Mouse (Mus musculus): ENCODE data around the gene Nol10. TPM values are rescaled to one million over a fixed set of nuclear protein-coding genes. Genes with fewer than 3 reads are reported as not detected.

Gene Nol10
- polyA plus RNA-seq, 1 experiment from 2014 or later = 32.8 TPM

GRCm38 (mm10) chr12:17357795-17358194 lies 9.5 kb downstream of the Nol10 start:
- no peak for DNase-seq (ENCODE audit: low spot score, missing footprints)
- Histone ChIP-seq H3K9me3 (ENCODE audit: control insufficient read depth, low read length) (no peaks in the 10 kb centered on the region), H3K4me1 (ENCODE audit: control insufficient read depth, insufficient read depth, low read length) (peaks cover 3% of the 10 kb centered on the region), H3K36me3 (ENCODE audit: control insufficient read depth, insufficient read depth, low read length) (peaks cover 18% of the 10 kb centered on the region), H3K4me2 (no peak overlapping the region), H3K27ac (ENCODE audit: low read depth, low read length) (no peak overlapping the region), H3K4me3 (ENCODE audit: low read depth, low read length) (no peak overlapping the region), H3K27me3 (ENCODE audit: control insufficient read depth, insufficient read depth, low read length) (no peaks in the 10 kb centered on the region), H3K9ac (ENCODE audit: low read length) (no peak overlapping the region)
- WGBS = 93% methylated on average over 5 of the region's 5 CpGs
- no peak for ATAC-seq (ENCODE audit: low FRiP score)

GRCm38 (mm10) chr12:17358981-17359380 lies 10.7 kb downstream of the Nol10 start:
- no peak for DNase-seq (ENCODE audit: low spot score, missing footprints)
- no peaks in the 10 kb centered on the region for H3K27me3 ChIP-seq (ENCODE audit: control insufficient read depth, insufficient read depth, low read length)
- 91% methylated on average over 9 of the region's 9 CpGs for WGBS
- H3K9me3 ChIP-seq (ENCODE audit: control insufficient read depth, low read length) = no peaks in the 10 kb centered on the region
- H3K4me2 ChIP-seq = no peak overlapping the region
- H3K4me3 ChIP-seq (ENCODE audit: low read depth, low read length) = no peak overlapping the region
- ATAC-seq (ENCODE audit: low FRiP score) = no peak
- no peak overlapping the region for H3K9ac ChIP-seq (ENCODE audit: low read length)
- peaks cover 3% of the 10 kb centered on the region for H3K4me1 ChIP-seq (ENCODE audit: control insufficient read depth, insufficient read depth, low read length)
- H3K27ac ChIP-seq (ENCODE audit: low read depth, low read length) = no peak overlapping the region
- peaks cover 20% of the 10 kb centered on the region for H3K36me3 ChIP-seq (ENCODE audit: control insufficient read depth, insufficient read depth, low read length)

GRCm38 (mm10) chr12:17360104-17360503 lies 11.8 kb downstream of the Nol10 start:
- Histone ChIP-seq H3K4me3 (ENCODE audit: low read depth, low read length) (no peak overlapping the region), H3K27me3 (ENCODE audit: control insufficient read depth, insufficient read depth, low read length) (no peaks in the 10 kb centered on the region), H3K36me3 (ENCODE audit: control insufficient read depth, insufficient read depth, low read length) (peaks cover 15% of the 10 kb centered on the region; the same call in 1 of the 2 replicates), H3K4me2 (no peak overlapping the region), H3K4me1 (ENCODE audit: control insufficient read depth, insufficient read depth, low read length) (peaks cover 3% of the 10 kb centered on the region), H3K9ac (ENCODE audit: low read length) (no peak overlapping the region), H3K27ac (ENCODE audit: low read depth, low read length) (no peak overlapping the region), H3K9me3 (ENCODE audit: control insufficient read depth, low read length) (no peaks in the 10 kb centered on the region)
- DNase-seq (ENCODE audit: low spot score, missing footprints) (no peak), ATAC-seq (ENCODE audit: low FRiP score) (0 out of 2 replicates have a peak, but pooled peaks have one; percentile 50)
- WGBS = 56% methylated on average over 9 of the region's 9 CpGs

- no peak for DNase-seq (ENCODE audit: low spot score, missing footprints)
- ATAC-seq (ENCODE audit: low FRiP score) = peak; percentile 61; the same call in 1 of the 2 replicates
- H3K9me3 ChIP-seq (ENCODE audit: control insufficient read depth, low read length) = no peaks in the 10 kb centered on the region
- H3K9ac ChIP-seq (ENCODE audit: low read length) = no peak overlapping the region
- WGBS = 20% methylated on average over 4 of the region's 4 CpGs
- H3K4me3 ChIP-seq (ENCODE audit: low read depth, low read length) = no peak overlapping the region
- no peak overlapping the region for H3K4me2 ChIP-seq
- H3K27me3 ChIP-seq (ENCODE audit: control insufficient read depth, insufficient read depth, low read length) = no peaks in the 10 kb centered on the region
- H3K27ac ChIP-seq (ENCODE audit: low read depth, low read length) = no peak overlapping the region
- H3K36me3 ChIP-seq (ENCODE audit: control insufficient read depth, insufficient read depth, low read length) = peaks cover 18% of the 10 kb centered on the region; the same call in 1 of the 2 replicates
- peaks cover 3% of the 10 kb centered on the region for H3K4me1 ChIP-seq (ENCODE audit: control insufficient read depth, insufficient read depth, low read length)
Observed at GRCm38 (mm10) chr12:17360650-17361049, 12.4 kb downstream of the Nol10 start.

- DNase-seq (ENCODE audit: low spot score, missing footprints) = no peak
- Histone ChIP-seq H3K4me3 (ENCODE audit: low read depth, low read length) (no peak overlapping the region), H3K36me3 (ENCODE audit: control insufficient read depth, insufficient read depth, low read length) (peaks cover 18% of the 10 kb centered on the region; the same call in 1 of the 2 replicates), H3K27ac (ENCODE audit: low read depth, low read length) (no peak overlapping the region), H3K9ac (ENCODE audit: low read length) (no peak overlapping the region), H3K9me3 (ENCODE audit: control insufficient read depth, low read length) (no peaks in the 10 kb centered on the region), H3K4me1 (ENCODE audit: control insufficient read depth, insufficient read depth, low read length) (peaks cover 3% of the 10 kb centered on the region), H3K27me3 (ENCODE audit: control insufficient read depth, insufficient read depth, low read length) (no peaks in the 10 kb centered on the region), H3K4me2 (no peak overlapping the region)
- 91% methylated on average over 5 of the region's 5 CpGs for WGBS
- no peak for ATAC-seq (ENCODE audit: low FRiP score)
Observed at GRCm38 (mm10) chr12:17362316-17362715, 14.1 kb downstream of the Nol10 start.

- ATAC-seq (ENCODE audit: low FRiP score) = peak; percentile 30; the same call in 1 of the 2 replicates
- no peak overlapping the region for H3K4me2 ChIP-seq
- H3K9me3 ChIP-seq (ENCODE audit: control insufficient read depth, low read length) = no peaks in the 10 kb centered on the region
- no peak overlapping the region for H3K4me3 ChIP-seq (ENCODE audit: low read depth, low read length)
- H3K36me3 ChIP-seq (ENCODE audit: control insufficient read depth, insufficient read depth, low read length) = peaks cover 19% of the 10 kb centered on the region
- no peaks in the 10 kb centered on the region for H3K27me3 ChIP-seq (ENCODE audit: control insufficient read depth, insufficient read depth, low read length)
- 76% methylated on average over 5 of the region's 5 CpGs for WGBS
- no peak overlapping the region for H3K27ac ChIP-seq (ENCODE audit: low read depth, low read length)
- H3K9ac ChIP-seq (ENCODE audit: low read length) = no peak overlapping the region
- no peaks in the 10 kb centered on the region for H3K4me1 ChIP-seq (ENCODE audit: control insufficient read depth, insufficient read depth, low read length)
- peak; percentile 84 for DNase-seq (ENCODE audit: low spot score, missing footprints)
Observed at GRCm38 (mm10) chr12:17366981-17367380, 18.7 kb downstream of the Nol10 start.

- H3K4me3 ChIP-seq (ENCODE audit: low read depth, low read length) = no peak overlapping the region
- no peak for ATAC-seq (ENCODE audit: low FRiP score)
- H3K36me3 ChIP-seq (ENCODE audit: control insufficient read depth, insufficient read depth, low read length) = peaks cover 14% of the 10 kb centered on the region
- peak; percentile 8 for DNase-seq (ENCODE audit: low spot score, missing footprints)
- WGBS = 93% methylated on average over 3 of the region's 3 CpGs
- H3K27me3 ChIP-seq (ENCODE audit: control insufficient read depth, insufficient read depth, low read length) = no peaks in the 10 kb centered on the region
- no peaks in the 10 kb centered on the region for H3K9me3 ChIP-seq (ENCODE audit: control insufficient read depth, low read length)
- H3K9ac ChIP-seq (ENCODE audit: low read length) = no peak overlapping the region
- no peak overlapping the region for H3K27ac ChIP-seq (ENCODE audit: low read depth, low read length)
- H3K4me1 ChIP-seq (ENCODE audit: control insufficient read depth, insufficient read depth, low read length) = no peaks in the 10 kb centered on the region
- H3K4me2 ChIP-seq = no peak overlapping the region
Observed at GRCm38 (mm10) chr12:17369111-17369510, 20.9 kb downstream of the Nol10 start.

- no peak overlapping the region for H3K9ac ChIP-seq (ENCODE audit: low read length)
- H3K4me1 ChIP-seq (ENCODE audit: control insufficient read depth, insufficient read depth, low read length) = no peaks in the 10 kb centered on the region
- H3K4me3 ChIP-seq (ENCODE audit: low read depth, low read length) = no peak overlapping the region
- H3K4me2 ChIP-seq = no peak overlapping the region
- H3K27me3 ChIP-seq (ENCODE audit: control insufficient read depth, insufficient read depth, low read length) = no peaks in the 10 kb centered on the region
- H3K9me3 ChIP-seq (ENCODE audit: control insufficient read depth, low read length) = no peaks in the 10 kb centered on the region
- WGBS = 97% methylated on average over 7 of the region's 7 CpGs
- peaks cover 14% of the 10 kb centered on the region for H3K36me3 ChIP-seq (ENCODE audit: control insufficient read depth, insufficient read depth, low read length)
- no peak overlapping the region for H3K27ac ChIP-seq (ENCODE audit: low read depth, low read length)
- ATAC-seq (ENCODE audit: low FRiP score) (no peak), DNase-seq (ENCODE audit: low spot score, missing footprints) (peak; percentile 33)
Observed at GRCm38 (mm10) chr12:17369551-17370325, 21.5 kb downstream of the Nol10 start.

GRCm38 (mm10) chr12:17371589-17372235 lies 23.5 kb downstream of the Nol10 start:
- Histone ChIP-seq H3K27me3 (ENCODE audit: control insufficient read depth, insufficient read depth, low read length) (no peaks in the 10 kb centered on the region), H3K4me3 (ENCODE audit: low read depth, low read length) (no peak overlapping the region), H3K27ac (ENCODE audit: low read depth, low read length) (no peak overlapping the region), H3K4me2 (no peak overlapping the region), H3K4me1 (ENCODE audit: control insufficient read depth, insufficient read depth, low read length) (no peaks in the 10 kb centered on the region), H3K9me3 (ENCODE audit: control insufficient read depth, low read length) (no peaks in the 10 kb centered on the region), H3K9ac (ENCODE audit: low read length) (no peak overlapping the region), H3K36me3 (ENCODE audit: control insufficient read depth, insufficient read depth, low read length) (peaks cover 14% of the 10 kb centered on the region)
- 85% methylated on average over 8 of the region's 8 CpGs for WGBS
- ATAC-seq (ENCODE audit: low FRiP score) (no peak), DNase-seq (ENCODE audit: low spot score, missing footprints) (peak; percentile 68)

All from midbrain, embryonic 11.5 days (tissue).